Mouse (Mus musculus): ENCODE measurements at regions not wholly inside any gene's neighbourhood (a gene's known extent, or its start where the extent isn't known, plus 50 kb on each side); places are given as distances from the start of the nearest gene placed in this dataset.
"Not testable (repeated sequence)": the region's sequence is repeated elsewhere in the genome, so short reads cannot be mapped to it uniquely, and the experiment has no call there.

DNA sequence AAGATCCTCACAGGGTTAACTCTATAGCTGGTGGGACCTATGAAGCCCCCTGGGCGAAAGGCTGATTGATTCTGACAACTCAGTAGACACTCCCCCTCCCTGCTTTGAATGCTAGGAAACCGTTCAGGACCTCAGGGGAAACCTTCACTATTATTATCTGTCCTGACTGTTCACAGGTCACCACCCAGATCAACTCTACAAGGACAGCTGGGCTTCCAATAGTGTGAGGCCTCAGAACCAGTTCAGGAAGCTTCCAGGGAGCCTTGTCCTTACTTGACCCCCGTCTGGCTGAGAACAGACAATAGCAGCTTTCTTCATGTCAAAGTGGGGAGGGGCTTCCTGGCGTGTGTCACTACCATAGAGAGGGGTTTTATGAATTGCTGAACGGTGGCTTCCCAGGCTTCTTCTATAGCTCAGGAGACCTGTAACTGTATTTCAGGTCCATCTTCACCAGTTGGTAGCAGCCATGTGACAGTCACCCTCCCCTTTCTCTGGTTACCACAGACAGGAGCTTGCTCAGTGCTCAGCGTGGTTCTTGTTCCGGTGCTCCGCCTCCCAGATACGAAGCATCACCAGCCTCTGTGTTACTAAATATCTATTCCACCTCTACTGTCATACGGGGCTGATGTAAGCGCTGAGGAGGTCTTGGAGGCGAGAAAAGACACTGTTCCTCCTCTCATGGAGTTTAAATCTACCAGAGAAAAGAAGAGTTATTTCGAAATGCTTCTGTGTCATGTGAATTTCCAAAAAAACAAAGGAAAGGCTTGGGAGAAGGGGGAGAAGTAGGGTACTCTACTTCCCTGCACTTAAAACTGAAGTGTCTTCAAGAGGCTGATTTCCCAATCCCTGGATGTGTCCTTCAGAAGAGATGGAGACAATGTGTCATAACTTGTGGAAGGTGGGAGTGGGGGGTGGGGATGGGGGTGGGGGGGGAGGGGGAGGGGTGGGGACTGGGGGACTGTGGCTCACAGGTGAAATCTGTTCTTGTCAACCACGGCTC, 96.9 kb downstream of the Vcpkmt start:
- DNase-seq (ENCODE audit: low read depth, low spot score), result peak; percentile 48

DNA sequence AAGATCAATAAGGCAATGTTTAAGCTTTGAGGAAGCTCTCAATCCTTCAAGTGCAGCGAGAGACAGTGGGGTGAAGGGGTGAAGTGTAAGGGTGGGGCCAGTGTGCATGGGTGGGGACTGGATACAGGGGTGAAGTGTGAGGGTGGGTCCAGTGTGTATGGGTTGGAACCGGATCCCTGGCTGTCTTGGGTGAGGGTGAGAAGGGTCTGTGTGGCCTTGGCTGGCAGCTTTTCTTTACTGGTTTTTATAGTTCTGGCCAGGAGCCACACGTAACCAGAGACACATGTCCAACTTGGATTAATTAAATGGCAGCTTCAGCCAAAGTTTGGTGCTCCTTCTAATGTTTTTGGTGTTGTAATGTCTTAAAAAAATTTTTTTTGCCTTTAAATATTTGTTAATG, 101.4 kb downstream of the Vcpkmt start:
- no peak for DNase-seq (ENCODE audit: low read depth, low spot score)

DNA sequence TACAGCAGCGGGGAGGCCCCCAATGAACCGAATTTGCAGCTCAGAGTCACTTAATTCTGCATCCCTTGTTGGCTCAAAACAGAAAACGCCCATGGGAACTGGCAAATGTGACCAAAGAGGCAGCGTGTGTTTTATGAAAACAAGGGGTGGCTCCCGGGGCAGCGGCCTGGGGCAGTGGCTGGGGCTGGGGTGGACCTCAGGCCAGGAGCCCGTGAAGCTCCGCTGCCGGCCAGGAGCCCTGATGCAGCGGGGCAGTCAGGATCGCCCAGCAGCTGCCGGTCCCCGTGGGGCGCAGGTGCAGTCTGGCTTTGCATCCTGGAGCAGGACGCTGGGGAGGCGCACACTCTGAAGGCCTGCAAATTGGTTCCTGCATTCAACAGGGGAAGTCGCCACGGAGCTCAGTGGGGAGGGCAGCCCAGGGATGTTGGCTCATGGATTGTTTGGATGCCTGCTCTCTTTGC, 104.4 kb upstream of the Gm9887 start:
- DNase-seq (ENCODE audit: low read depth, low spot score), result peak; percentile 37

DNA sequence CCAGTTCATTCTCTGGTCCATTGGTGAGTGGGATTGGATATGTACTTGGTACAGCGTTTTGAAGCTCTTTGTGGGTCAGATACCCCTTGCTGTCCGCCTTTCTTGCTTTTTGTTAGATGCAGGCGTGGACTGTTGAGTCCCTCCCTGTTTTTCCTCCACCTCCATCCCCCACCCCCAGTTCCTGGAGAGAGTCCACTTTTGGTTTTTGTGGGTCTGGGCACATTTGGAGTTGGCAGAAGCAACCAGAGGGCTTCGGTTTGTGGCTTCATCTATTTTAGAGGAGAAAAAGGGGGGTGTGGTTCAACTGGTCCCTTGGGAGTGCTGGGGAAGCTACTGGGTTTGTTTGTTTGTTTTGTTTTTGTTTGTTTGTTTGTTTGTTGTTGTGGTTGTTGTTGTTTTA, 103.9 kb upstream of the Gm9887 start:
- DNase-seq (ENCODE audit: low read depth, low spot score), result no peak

DNA sequence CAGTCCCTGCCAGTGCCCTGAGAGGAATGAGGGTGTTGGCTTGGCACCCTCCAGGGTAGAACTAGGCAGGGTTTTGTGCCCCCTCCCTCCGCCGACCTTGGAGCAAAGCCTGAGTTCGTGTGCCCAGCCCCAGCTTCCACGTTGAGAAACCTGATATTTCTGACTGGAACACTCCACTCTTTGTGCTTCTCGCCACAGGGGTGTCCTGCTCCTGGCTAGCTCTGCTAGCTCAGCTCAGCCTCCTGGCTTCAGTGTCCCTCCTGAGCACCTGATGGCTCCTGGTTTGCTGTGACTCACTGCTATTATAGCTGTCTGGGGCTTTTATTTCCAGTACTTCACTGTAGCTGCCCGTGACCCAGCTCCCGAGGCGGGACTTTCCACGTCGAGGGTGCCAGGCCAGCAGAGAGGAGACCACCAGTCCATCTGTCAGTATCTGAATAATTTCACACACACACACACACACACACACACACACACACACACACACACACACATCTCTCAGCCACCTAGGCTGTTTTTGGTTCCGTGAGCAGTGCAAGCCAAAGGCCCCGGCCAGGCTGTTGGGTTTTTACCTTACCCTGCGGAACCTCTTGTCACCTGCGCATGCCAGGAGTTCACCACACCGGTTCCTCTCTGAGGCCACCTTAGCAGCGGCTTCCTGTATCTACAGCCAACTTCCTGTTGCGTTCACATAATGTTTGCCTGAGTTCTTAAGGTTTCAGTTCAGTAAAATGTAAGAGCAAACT, 102.8 kb upstream of the Gm9887 start:
- DNase-seq (ENCODE audit: low read depth, low spot score), result peak; percentile 50

DNA sequence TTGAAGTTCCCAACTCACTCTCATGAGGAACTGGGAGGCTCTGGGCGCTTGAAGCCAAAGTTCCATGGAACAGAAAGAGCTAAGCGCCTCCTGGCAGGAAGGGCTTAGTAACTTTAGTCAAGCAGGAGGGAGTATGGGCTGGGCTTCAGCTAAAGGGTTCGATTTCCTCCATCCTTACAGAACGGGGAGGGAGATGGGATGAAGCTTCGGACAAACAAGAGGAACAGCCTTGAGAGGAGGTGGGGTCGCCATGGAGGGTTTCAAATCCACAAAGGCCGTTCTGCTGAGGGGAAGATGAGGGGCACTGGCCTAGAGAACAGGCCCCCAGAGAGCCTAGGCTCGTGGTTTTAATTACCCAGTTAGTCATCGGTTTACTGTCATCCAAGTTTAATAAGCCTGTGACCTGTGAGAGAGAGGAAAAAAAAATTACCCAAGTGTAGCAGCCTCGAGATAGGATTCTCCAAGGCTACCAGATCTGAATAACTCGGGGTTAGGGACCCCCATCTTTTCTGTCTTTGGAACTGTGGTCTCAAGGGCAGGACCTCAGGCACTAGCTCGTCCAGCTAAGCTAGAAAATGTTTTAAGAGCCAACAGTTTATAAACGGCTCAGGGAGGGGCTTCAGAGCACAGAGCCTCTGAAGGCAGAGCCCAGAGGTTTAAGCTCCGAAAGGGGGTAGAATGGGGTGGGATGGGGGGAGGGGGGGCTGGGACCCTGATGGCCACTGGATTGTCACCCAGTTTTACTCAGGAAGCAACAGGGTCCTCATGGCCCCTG, 102.1 kb upstream of the Gm9887 start:
- no peak for DNase-seq (ENCODE audit: low read depth, low spot score)

DNA sequence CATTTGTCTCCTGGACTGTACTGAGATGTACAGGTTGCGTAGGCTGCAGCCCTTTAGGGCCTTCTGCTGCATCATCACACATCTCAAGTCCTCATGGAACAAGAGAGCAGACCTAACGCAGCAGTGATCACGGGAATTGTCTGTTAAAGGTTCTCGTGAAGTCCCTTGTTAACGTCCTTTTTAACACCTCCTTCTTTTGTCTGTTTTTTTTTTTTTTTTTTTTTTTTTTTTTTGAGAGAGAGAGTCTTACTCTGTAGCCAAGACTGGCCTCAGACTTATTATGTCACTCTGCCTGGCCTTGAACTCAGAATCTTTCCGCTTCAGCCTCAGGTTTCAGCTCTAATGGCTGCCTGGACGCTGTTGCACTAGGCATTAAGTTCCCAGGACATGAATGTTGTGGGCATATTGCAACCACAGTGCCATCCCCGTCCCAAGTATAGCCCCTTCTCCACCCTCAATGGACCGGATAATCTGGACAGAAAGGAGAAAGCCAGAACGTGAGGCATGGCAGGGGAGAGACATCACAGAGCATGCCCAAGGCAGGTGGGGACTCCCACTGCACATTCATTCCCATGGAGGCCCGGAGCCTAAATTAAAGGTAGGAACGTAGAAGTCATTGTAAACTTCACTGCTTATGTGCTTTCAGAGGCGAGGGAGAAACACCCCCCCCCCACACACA, 101.3 kb upstream of the Gm9887 start:
- no peak for DNase-seq (ENCODE audit: low read depth, low spot score)

DNA sequence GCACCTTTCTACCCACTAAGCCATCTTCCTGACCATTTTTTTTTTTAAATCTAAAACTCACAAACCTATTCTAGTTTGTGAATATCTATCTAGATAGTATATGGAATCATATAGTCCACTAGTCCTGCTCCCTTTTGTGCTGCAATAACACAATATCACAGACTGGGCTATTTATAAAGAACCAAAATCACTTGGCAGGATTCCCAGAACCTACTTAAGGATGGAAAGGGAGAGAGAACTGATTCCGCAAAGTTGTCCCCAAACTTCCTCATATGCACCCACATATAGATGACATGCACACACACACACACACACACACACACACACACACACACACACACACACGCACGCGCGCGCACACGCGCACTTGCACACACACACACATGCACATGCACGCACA, 100.7 kb upstream of the Gm9887 start:
- DNase-seq (ENCODE audit: low read depth, low spot score), result no peak

DNA sequence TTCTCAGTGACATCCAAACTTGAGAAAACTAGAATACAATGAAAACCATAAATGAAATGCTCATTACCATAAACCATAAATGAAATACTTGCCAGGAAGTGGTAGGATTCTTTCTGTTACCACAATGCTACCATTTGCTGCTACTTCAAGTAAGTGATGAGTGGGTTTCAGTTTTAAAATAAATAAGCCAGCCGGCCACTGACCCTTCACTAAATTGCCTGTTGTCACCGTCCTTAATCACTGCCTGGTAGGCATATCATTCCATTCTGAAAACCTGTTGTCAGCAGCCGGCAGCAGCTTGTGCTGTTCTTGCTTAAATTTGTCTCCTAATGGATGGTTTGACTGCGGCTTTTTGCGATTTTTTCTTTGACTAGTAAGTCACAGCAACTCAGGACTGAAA, 99.6 kb upstream of the Gm9887 start:
- no peak for DNase-seq (ENCODE audit: low read depth, low spot score)

DNA sequence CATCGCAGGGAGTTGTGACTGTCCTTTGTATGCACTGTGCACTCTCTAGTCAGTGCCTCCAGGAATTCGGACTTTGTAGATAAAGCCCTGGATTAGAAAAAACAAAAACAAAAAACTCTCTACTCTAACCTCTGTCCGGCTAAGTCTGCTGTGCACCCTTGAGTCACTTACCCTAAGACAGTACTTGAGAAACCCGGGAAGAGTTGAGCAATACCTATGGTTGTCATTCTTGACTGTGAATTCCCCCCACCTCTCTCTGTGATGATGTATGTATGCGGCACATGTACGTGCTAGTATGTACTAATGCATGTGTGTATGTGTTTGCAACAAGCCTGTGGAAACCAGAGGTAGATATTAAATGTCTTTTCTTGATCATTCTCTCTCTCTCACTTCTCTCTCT, 96.7 kb upstream of the Gm9887 start:
- no peak for DNase-seq (ENCODE audit: low read depth, low spot score)

DNA sequence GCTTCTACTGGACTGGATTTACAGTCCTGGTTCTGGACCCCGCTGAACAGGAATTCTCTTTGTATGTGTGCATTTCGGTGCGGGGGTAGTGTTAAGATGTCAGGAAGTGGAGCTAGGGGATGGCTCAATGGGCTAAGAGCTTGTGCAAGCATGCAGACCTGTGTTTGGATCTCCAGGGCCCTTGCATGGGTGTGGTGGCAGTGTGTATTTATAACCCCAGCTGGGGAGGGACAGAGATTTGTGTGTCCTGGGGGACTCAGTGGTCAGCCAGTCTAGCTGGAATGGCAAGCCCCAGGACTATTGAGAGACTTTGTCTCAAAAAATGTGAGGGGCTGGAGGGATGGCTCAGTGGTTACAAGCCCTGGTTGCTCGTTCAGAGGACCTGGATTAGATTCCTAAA, 95.1 kb upstream of the Gm9887 start:
- no peak for DNase-seq (ENCODE audit: low read depth, low spot score)

DNA sequence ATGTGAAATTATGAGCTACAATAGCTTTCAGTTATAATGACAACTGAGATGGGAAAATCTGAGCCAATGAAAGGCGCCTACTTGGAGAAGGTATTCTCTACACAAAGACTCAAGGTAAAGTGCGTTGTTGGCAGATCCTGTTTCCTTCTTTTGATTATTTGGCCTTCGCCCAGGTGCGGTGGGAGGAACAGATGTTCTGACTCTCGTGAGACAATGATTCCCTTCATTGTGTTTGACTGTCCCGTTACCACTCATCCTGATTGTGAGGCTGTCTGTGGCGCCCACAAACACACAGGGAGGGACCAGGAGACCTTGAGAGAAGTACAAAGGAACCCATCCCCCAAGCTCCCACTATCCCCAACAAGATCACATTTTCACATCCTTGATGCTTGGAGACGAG, 92.6 kb upstream of the Gm9887 start:
- peak; percentile 19 for DNase-seq (ENCODE audit: low read depth, low spot score)

DNA sequence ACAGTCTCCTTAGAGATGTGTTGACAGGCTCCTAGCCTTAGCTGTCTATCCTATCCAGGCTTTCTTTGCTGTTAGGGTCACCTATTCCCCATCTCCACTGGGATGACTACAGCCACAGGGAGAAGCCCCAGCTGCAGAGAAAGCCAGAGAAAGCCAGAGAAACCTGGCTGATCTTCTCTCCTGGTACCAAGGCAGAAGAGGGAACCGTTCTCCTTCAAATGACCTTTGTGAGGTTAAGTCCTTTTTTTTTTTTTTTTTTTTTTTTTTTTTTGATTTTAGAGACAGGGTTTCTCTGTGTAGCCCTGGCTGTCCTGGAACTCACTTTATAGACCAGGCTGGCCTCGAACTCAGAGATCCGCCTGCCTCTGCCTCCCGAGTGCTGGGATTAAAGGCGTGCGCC, 91.1 kb upstream of the Gm9887 start:
- not testable (repeated sequence) for DNase-seq (ENCODE audit: low read depth, low spot score)

DNA sequence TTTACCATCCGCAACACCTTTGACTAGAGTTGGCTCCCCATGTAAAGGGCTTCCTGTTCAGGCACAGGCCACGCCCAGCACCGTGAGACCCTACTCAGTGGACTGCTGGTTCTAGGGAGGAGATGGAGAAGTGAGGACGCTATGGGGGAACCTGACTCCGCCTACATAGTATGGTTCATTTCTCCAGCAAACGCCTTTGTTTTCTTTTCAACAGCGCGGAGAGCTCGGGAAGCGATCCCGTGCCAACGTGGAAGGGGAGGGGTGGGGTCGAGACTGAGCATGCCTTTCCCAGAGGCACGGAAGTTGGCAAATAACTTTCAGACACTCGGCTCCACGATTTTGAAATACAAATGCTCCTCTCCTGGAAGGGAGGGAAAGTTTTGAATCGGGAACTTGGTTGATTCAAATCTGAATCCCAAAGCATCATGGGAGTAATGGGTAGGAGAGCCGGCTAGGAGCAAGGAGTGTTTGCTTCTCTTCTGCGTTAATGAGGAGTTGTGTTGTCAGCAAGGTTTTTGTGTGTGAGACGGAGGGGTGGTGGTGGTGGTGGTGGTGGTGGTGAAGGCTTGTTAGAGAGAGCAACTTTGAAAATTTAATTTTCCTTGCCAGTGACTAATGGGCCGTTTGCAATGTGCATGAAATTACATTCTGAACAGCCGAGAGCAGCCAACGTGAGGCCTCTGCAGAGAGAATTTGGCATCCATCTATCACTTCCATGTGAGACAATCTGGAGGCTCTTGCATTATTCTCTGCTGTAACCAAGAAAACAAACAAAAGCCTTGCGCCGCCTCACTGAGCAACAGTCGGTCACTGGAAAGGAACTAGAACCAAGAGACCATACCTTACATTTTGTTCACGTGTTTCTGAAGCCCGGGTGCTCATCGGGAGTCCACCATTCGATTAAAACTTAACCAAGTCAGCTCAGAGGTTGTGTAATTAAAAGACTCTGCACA, 89.9 kb upstream of the Gm9887 start:
- peak; percentile 66 for DNase-seq (ENCODE audit: low read depth, low spot score)

DNA sequence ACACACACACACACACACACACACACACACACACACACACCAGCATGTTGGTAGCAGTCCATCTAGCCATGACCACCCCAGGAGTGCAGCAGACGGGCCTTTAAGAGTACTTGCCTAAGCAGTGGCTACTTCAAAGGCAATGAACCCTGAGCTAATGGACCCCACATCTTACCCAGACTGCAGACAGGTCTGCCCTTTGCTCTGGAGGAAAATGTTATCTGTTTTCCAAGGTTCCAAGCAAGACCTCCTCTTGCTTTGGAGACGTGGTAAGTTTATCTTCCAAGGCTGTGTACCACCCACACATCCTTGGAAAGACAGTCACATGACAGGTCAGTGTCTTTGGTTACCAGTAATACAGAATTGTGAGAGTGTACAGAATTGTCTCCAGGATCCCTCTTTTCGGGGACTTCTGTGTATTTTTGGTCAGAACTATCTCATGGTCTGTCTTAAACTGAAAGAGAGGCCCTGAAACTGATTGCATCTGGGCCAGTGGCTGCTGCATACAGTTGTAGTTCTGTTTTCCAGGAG, 88.4 kb upstream of the Gm9887 start:
- DNase-seq (ENCODE audit: low read depth, low spot score), result no peak

DNA sequence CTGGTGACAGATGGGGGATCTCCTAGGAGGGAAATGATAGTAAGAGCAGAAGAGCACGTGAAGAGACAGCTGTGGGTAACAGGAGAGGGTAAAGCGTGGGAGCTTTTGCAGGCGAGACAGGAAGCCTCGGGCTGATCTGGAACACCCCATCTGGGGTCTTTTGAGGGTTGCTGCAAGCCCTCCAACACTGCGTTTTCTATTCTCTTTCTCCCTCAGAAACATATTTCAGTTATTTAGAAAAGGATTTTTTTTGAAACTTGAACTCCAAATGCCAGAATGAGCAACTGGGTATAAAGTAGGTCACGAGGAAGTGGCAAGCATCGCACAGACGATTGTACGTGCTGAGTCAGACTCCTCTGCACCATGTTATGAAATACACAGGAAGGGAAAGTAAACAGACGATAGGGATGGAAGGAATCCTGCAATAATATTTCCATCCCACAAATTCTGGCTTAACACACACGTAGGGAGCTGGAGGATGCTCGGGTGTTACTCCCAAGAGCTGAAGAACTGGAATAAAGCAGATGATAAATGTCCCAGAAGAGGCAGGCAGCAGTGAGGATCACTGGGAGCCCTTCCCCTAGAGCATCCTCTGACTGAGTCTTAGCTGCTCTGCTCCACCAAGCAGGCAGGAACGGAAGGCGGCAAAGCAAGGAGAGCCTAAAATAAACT, 86.0 kb upstream of the Gm9887 start:
- DNase-seq (ENCODE audit: low read depth, low spot score), result no peak

DNA sequence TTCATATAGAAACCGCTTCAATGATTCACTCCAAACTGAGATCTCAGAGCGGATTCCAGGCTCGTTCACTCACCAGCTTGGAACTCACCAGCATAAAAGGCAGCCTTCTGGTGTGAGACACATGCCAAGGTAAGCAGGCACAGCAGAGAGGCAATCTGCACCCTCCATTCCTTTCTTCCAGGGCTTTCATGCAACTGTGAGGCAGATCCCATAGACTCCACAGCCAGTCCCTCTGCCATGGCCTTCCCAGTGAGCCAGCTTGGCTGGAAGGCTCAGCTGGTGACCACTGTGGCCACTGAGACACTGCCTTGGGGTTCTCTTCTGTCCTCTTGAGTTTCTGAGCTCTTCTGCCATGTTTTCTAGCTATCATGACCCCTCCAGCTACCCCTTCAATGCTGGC, 84.5 kb upstream of the Gm9887 start:
- DNase-seq (ENCODE audit: low read depth, low spot score), result no peak

DNA sequence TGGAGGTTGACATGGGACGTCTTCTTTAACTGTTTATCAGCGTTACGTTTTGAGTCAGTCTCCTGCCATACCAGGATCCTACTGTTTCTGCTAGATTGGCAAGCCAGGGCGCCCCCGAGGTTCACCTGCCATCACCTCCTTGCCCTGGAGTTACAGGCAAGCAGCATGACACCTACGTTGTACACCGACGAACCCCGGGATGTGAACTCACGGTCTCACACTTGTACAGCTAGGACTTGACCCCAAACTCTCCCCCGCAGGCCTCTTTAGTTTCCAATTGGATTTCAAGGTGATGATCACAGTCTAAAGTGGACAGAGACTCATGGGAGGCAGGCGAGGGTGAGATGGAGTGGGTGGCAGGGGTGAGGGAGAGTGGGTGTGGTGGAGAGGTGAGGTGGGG, 83.9 kb upstream of the Gm9887 start:
- DNase-seq (ENCODE audit: low read depth, low spot score), result no peak

DNA sequence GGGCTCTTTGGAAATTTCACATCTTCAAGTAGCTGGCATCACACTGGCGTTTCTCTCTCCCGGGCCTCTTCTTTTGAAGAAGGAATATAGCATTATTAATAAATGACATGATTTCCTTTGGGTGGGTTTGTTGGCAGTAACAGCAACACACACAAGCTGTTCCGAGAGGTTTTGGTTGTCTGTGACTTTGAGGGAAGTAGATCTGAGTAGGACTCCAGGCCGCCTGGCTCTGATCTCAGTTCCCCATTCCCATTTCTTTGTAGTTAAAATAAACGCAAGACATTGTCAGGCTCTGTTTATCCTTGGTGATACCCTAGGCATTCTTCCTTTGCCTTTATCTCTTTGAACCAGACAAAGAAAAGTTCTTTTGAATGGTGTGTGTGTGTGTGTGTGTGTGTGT, 83.3 kb upstream of the Gm9887 start:
- no peak for DNase-seq (ENCODE audit: low read depth, low spot score)
